Mouse (Mus musculus): Measurements from ENCODE around the gene Csrnp1.

DNA sequence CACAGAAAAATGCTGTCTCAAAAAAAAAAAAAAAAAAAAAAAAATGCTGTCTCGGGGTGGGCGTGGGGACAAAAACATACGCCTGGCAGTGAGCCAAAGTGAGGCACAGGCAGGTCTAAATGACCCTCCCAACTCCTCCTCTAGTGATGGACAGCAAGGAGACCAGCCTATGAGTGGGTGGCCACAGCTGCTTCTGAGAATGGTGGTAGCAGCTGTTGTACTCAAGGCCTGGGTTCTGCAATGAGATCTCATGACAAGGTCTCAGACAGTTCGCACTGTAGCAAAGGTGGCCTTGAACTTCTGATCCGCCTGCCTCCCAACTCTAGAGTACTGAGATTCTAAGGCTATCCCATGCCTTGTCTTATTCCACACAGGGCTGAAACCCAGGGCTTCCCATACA lies 43.1 kb downstream of the Csrnp1 start:
- no peak for TF ChIP-seq EP300 (IDR thresholded peaks at IDR 0.05; ENCODE audit: insufficient read depth, low read depth, low read length)
- no peak for TF ChIP-seq CTCF (IDR thresholded peaks at IDR 0.05)
